Mouse (Mus musculus) T-cell, adult 2 months (primary cell): ENCODE results near the gene Prr11.

ENCODE experiments used
- DNase-seq: peaks from one replicate; pipeline ENCODE4 v3.0.0; 2022; ENCODE audit warnings: low spot score

The Prr11 gene

GRCm38 (mm10) chr11:87046968-87047367 is 61.5 kb downstream of the Prr11 start:
- no peak for DNase-seq

DNA sequence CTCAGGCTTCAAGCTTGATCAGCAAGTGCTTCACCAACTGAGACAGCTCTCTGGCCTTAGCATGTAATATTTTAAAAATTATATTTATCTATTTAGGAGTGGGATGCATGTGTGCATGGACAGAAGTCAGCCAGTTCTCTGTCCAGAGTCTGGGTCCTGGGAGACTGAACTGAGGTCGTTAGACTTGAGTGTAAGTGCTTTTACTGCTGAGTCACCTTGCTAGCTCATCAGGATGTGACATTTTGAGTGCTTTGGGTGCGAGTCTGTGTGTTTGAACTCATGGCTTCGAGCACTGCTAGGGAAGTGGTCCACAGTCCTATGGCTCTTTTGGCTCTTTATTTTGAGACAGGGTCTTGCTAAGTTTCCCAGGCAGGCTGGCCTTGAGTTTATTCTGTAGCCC is 65.5 kb downstream of the Prr11 start:
- DNase-seq = no peak

DNA sequence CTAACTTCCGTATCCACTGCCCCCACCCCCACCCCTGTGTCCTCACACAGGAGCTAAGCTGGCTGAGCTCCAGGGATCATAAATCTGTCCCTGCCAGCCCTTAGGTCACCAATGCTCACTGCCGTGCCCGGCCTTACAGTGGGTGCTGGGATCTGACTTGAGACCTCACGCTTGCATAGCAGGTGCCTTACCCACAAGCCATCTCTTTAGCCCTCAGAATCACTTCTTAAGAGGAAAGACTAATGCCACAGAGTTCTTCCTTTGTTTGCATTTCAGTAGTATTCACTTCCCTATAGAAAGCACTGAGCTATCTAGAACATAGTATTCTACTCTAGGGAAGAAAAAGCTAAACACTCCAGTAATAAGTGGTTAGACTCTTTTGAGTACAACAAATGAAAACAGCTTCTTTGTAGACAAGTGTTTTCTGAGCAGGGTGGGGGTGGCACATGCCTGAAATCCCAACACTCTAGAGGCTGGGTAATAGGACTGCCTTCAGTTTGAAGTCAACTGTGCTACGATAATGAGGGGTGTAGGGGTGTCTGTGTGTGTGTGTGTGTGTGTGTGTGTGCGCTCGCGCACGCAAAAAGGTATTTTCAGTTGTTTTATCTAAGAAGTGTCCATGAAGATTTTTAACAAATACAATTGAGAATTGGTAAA is 69.1 kb downstream of the Prr11 start:
- no peak for DNase-seq
